Mouse (Mus musculus) adrenal gland, adult 2 months (tissue): ENCODE results near the gene Sycn. TPM values are rescaled to one million over a fixed set of nuclear protein-coding genes. Genes with fewer than 3 reads are reported as not detected.

Experiments
- DNase-seq: peaks from one replicate; pipeline ENCODE4 v3.0.0; 2021
- polyA plus RNA-seq: library from polyadenylated mRNA; depleted of rRNA; stranded (reverse); fragments of >200 nt; gene quantifications from 2 replicates; pipeline ENCODE4 v1.2.3, GENCODE M21; 2012
- total RNA-seq, 2 experiments: library from RNA; stranded (reverse); gene quantifications; 2 replicates each; pipeline ENCODE4 v1.2.3; 2021

The Sycn gene
- total and polyA plus RNA-seq, 3 experiments: 0.44 TPM; not detected in 2

DNA sequence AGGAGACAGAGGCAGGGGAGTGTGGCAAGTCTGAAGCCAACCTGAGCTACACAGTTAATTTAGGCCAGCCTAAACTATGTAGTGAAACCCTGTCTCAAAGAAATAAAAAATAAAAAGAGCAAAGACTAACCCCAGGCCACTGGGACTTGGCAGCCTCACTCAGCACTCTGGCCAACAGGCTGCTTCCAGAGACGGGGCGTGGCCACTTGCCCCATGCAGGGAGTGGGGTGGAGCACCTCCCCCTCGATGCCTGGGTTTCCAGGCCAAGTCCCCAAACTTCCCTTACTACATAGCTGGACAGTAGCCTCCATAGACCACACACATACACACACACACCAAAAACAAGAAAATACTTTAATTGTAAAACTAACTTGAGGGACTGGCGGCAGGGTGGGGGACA lies 17.8 kb downstream of the Sycn start:
- peak; percentile 68 for DNase-seq

DNA sequence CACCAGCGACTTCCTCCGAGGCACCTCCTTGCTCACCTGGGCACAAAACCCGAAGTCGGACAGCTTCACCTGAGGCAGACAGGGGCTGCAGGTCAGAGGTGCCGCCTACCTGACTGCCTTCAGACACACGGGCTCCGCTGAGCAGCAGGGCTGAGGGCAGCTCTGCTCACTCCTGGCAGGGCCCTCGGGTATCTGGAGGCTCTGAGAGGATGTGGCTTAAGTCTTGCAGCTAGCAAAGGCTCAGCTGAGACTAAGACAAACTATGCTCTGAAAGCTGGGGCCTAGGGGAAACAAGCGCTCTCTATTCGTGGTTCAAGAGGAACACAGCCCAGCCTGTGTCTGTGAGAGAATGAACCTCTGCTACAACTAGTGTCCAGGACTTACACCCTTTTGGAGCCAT lies 20.2 kb downstream of the Sycn start:
- no peak for DNase-seq

DNA sequence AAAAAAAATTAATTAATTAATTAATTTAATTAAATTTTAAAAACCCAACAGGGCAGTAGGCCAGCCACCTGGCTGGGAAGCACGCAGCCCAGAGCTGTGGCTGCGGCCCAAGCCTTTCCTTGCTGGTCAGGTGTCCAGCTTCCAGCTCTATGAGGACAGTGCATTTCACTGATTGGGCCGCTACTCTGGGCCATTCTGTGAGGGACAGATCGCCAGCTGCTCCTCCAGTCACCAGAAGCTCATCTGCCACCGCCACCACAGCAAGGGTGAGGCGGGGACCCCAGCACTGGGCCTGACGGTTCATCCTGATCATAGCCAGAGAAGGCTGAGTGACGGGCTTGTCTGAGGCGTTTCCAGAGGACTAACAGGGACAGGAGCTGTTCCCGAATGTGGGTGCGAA lies 21.3 kb downstream of the Sycn start:
- no peak for DNase-seq

DNA sequence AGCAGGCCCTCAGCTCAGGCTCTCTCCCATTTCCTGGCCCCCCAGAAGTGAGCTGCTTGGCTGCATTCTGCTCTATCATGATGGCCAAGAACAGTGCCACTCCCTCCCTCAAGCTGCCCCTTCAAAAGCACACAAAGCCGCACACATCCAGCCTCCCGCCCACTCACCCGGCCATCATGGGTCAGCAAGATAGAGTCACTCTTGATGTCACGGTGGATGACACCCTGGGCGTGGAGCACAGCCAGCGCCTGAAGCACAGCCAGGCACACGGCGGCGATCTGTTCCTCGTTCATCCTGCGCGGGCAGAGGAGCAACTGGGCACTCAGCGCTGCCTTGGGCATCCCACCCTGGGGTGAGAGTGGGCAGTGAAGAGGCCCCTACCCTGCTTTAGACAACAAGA lies 21.7 kb downstream of the Sycn start:
- no peak for DNase-seq

DNA sequence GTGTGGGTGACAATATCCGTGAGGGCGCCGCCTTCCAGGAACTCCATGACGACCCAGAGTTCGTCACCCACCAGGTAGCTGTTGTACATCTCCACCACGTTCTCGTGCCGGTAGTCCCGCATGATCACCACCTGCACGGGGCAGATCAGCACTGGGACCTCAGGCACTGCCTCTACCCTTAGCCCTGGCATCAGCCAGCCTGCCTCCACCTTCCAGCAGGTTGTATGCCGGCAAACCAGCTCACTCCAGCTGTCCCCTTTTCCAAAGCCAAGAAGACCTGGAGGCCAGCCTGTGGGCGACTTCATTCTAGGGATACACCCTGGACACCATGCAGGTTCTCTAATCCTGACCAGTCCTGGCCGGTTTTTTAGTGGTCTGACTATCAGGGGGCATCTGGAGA lies 22.3 kb downstream of the Sycn start:
- no peak for DNase-seq

DNA sequence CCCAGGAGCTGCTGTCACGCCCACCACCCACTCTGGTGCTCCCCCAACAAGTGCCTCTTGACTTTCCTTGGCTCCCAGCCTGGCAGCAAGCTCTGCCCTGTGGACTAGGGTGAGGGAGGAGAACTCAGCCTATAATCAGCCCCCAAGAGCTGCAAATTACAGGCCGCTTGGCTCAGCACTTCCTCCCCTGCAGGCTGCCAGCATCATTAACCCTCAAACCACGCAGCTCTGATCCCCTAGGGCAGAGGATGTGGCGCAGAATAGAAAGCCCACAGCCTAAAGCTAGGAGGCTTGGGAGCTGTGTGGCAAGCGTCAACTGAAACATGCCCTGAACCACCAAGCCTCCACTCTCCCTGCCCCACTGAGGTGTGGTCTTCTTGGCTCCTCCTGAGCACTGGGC lies 24.7 kb downstream of the Sycn start:
- DNase-seq: no peak

DNA sequence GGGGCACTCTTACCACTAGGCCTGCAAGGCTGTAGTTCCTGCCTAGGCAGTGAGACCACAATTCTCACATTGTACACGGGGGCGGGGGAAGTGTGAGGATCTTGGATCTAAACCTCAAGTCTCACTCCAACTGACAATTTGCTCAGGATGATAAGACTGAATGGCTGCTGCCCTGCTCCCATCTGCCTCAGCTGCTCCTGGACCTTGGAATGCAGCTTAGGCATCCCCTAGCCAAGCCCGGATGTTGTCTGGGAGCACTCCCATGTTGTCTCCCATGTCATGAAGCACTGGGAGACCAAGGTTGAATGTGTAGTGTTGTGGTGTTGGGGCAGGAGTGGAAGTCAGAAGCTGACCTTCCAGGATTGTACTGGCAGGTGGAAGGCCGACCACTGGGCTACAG lies 26.9 kb downstream of the Sycn start:
- no peak for DNase-seq

DNA sequence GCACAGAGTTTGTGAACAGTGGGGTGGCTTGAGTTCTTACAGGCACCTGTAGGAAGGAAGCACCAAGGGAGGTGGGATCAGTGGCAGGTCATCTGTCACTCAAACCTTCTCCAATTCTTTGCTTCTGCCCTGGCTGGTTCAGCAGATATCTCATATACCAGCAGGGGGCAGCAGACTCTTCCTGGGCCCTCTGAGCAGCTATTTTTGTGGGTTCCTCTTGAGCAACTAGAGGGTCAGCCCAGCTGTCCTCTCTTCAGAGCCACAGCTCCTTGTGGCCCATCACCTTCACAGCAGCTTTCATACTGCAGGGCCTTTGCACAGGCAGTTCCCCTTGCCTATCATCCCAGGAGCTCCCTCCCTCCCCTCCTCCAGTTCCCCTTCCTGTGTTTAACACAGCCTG lies 27.6 kb downstream of the Sycn start:
- DNase-seq: peak; percentile 58

DNA sequence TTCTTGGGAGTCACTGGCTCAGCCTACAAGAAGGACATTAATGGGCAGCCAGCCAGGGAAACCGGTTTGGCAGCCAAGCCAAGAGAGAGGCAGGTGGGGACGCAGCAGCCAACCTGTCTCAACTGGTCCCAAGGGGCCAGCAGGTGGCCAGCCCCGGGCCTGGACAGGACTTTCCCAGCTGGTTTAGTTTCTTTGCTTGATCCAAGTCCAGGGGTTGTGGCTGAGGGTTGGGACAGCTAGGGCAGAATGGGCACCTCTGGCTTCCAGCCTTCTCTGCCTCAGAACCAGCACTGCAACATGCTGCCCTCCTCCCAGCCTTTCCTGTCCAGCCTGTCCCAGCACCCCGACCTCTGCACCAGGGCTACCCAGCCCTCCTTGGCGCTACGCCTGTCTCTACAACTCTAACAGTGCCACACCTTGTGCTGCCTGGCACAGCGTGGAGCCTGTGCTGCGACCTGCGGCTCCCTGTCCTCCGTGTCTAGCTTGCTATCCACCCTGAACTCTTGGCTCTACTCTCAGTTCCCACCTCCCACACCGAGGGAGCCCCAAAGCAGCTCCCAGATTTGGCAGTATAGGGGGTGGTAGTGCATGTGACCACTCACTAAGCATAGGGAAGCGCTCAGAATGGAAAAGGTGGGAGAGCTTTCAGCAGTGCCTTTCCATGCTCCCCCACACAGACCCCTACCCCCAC lies 29.8 kb downstream of the Sycn start:
- peak; percentile 66 for DNase-seq

DNA sequence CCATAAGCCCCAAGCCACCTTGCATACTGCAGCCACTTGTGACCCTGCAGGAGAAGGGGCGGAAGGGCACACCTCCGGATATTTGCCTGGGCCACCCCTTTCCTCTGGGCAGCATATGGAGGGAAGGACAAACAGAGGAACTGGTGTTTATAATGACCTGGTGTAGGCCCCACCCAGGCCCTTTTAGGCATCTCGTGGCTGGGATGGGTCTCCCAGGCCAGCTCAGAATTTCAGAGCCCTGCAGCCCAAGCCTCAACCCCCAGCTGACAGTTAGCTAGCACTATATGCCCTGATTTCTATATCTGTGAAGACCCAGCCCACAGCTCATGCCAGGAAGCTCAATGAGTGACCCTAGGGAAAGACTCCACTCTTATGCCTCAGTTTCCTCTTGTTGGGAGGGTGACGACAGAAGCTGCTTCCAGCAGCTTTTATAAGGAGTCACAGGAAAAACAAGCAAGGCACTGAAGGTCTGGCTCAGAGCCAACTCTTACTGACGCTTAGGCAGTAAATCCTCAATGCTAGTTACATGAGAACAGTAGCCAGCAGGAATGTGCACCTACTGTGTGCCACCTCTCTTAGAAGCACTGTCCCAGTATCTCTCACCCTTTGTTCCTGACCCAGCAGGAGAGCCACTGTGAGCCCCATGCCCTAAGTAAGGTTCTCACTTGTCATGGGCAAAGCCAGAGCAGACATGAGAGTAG lies 30.4 kb downstream of the Sycn start:
- DNase-seq: peak; percentile 71

DNA sequence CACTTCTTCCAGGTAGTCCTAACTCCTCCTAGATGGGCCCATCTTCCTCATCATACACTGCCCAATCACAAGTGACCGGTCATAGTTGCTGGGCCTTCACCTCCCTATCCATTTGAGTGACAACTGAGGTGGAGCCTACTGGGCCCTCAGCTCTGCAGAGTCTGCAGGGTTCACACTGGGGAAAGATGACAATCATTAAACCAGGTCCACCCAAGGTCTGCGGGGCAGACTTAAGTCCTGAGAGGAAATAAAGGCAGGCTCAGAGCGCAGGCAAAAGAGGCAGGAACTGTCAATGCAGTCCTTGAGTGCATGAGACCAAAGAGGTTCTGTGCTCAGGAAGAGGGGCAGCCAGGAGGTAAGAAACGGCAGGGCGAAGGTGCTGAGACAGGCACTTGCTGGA lies 32.0 kb downstream of the Sycn start:
- no peak for DNase-seq

DNA sequence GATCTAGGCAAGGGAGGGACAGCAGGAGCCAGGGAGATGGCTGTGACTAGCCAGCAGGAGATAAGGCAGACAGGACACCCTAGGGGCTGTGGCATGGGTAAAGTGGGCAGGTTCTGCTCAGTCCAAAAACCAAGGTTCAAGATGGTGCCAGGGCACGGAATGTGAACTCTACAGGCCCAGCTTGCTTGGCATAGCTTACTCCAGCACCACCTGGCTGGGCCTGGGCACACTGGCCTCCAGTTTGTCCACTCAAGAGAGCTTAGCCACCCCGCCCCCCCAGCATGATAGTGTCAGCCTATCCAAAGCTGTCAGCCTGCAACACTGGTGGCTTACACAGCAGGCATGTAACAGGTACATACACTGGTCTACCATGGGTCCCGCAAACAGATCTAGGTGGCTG lies 32.6 kb downstream of the Sycn start:
- DNase-seq: no peak

DNA sequence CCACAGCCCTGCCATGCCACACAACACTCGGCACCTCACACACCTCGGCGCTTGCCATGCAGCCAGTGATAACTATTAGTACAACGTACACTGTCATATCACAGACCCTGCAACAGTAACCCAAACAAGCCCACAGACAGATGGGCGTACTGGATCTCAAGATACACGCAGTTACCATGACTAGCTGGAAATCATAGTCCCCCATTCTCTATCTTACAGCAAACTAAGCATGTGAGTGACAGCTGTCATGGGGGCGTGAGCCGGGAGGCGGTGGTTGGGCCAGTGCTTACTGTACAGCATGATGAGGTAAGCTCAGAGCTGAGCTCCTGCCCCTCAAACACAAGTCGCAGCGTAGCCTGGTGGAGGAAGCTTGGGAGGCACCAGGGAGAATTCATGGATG lies 34.9 kb downstream of the Sycn start:
- no peak for DNase-seq

DNA sequence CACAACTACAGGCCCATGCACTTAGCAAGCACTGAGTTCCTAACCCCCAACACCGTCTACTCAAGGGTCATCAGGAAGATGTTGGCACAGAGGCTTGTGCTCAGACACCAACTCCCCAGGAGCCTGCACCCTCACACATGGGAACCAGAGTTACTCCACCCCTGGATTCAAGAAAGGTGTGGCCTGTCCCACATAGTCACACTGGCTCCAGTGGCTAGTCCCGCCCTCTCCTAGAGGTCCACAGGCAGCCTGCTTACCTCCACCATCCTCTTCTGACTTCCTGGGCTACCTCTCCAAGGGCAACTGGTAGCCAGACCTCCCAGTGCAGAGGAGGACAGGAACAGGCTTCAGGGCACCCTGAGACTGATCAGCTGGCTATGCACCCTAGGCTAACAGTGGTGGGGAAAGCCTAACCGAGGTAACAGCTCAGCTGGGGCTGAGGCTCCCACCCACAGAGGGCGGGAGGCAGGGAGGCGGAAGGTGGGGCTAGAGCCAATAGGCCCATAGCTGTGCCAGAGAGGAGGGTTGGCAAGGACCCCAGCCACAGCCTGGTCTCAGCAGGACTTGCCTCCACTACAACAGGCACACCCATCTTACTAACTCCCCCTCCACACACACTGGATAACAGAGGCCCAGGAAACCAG lies 35.7 kb downstream of the Sycn start:
- no peak for DNase-seq

DNA sequence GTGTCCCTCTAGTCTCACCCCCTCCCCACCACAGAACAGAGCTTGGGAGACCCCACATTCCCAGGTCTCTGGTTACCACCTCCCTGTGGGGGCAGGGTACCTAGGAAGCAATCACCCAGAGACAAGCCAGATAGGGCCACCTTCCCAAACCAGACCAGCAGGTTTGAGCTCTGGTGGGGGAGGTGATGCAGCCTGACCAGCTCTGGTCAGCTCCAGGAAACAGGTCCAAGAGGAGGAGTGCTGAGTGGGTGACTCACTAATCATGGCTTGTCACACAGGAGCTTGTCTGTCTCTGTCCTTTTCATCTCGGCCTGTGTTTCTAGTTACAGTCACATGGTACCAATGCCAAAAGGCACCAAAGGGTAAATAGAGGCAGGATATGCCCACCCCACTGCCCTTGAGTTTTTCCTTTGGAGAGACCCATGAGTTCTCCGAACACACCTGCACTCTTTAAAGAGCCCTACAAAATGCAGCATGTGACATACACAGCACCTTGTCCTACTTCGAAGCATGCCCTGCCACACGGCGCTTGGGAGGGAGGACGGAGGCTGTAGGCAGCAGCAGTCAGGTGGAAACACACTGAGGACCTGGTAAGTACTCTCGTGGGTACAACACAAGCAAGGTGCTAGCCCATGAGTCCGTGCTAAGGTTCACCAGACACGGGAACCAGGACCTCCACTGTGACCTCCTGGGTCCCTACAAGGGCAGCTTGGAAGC lies 37.3 kb downstream of the Sycn start:
- DNase-seq: peak; percentile 63

DNA sequence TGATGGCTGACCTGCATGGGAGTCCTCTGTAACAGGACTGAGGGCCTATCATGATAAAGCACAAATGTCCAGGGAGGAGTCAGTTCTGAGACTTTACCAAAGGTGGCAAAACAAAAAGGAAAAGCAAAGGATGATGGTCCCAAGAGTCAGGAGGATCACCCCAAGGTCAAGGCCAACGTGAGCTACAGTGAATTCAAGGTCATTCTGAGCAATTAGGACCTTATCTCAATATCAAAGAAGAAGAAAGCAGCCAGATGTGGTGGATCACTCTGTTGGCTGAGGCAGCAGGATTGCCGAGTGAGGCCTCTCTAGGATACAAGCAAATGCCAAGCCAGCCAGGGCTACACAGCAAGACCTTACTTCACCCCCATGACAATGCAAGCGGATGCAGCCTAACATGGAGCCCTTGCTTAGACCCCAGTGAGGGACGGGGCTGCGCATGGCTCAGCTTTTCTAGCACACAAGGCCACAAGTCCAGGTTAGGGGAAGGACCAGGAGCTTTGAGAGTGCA lies 37.9 kb downstream of the Sycn start:
- DNase-seq: peak; percentile 52

DNA sequence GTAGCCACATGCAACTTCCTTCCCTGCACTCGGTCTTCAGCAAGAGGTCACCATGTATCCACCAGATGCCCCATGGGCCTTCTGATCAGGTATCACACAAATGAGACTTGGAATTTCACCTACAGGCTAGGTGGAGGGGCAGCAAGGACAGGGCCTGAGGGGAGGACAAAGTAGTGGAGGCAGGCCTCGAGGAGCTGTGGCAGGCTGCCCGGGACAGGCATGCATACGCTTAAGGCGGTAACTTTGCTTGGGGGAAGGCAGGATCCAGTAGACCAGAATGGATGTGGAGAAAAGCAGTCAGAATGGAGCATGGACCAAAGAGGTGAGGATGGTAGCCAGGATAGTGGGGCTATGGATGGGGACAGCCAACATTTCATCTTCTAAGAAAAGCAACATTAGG lies 39.1 kb downstream of the Sycn start:
- DNase-seq: no peak

DNA sequence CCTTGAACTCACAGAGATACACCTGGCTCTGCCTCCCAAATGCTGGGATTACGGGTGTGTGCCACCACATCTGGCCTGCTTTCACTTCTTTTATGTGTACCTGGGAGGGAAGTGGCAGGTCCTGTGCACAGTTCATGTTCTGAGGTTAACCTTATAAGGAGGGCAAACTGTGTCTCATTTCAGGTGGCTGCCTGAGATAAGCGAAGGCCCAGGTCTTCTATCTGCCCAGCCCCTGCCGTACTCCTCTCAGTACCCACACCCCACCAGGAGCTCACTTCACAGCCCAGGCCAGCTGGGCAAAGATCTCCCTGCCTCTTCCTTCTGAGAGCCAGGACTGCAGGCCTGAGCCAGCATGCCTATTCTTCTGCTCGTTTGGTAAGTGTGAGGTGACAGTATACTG lies 41.0 kb downstream of the Sycn start:
- DNase-seq: no peak

DNA sequence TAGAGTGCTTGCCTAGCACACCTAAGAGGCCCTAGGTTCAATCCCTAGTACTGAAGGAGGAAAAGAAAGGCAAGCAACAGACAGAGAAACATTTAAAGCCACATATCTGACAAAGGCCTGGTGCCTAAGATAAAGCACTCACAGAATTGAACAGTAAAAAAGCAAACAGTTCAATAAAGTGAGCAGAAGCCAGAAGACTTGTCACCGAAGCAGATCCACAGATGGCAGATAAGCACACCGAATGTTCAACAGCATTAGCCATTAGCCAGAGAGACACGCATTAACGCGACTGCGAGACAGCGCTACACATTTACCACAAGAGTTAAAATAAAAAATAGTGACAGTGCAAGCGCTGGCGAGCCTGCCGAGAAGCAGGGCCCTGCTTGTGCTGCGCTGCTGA lies 42.2 kb downstream of the Sycn start:
- DNase-seq: no peak

DNA sequence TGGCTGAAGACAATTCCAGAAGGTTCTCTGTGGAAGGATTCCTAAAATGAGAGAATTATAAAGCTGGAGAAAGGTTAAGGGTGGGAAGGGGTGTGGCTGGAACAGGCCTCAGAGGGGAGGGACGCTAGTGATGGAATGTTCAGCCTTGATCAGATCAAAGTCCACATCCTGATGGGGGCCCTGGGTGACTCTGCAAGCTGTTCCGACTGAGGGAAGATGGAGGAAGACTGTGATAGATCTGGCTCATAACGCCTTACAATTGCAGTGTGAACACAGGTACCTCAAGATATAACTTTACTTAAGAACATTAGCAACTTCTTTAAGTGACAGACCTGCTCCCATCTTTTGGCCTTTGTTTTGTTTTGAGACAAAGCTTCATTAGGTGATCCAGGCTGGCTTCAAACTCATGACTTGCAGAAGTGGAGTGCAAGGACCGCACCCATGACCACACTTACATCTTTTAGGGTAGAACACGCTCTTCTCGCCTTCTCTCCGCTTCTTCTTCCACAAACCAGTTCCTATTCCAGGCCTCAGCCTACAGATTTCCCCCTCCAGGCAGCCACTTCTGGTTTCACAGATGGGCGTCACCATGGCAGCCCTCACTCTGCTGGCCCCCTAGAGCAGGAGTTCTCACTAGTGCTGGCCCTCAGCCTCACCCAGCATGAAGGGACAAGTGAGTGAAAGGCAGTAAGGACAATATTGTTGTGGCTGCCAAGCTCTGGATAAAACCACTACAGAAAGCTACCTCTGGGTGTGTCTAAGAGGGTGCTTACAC lies 43.1 kb downstream of the Sycn start:
- DNase-seq: no peak

DNA sequence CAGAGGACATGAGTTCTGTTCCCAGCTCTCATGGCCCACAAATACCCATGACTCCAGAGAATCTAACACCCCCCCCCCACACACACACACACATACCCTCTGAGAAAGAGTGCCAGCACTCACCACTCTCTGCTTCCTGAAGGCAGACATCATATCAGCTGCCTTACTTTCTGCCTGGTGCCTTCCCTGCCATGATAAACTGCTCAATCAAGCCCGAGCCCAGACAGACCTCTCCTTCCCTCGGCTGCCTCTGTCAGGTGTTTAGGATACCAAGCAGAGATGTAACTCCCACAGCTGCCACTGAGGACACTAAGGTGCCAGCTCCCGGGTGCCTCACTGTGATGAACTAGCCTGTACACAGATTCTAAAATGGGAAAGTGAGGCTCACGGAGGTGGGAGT lies 43.8 kb downstream of the Sycn start:
- DNase-seq: no peak

DNA sequence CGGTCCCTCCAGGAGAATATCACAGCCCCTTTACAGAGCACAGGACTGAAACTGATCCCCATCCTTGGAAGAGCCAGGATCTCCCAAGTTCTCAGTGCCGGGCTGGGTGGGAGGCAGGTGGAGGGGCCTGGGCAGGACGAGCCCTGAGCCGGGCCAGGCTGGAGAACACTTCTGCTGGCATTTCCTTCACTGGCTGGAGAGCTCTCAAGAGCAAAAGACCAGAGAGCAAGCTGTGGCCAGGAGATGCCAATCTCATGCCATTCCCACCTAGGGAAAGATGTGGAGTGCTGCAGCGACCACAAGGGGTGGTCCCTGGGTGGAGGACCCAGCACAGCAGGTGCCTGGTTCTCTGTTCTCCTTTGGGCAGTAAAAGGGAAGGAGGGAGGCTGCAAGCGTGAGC lies 44.3 kb downstream of the Sycn start:
- DNase-seq: no peak
